Comparison of ENCODE assay signal across 31 mouse cellular contexts in genomic region chr7:72117376-72118077, GRCm38 (mm10).
A peak's percentile ranks its signal among the peaks of the same experiment; 100 is the strongest.
DNase-seq lines count a peak whose midpoint lies in the region; ATAC-seq lines count a peak whose summit lies in the region.
"Had no signal": no experiment of that assay in that cellular context is flagged by ENCODE, and none has a peak within 500 bp of the region (broad histone marks: within the 10 kb centered on the region; RNA-seq: fewer than 3 reads in every experiment).

No protein-coding gene starts in this region.

- no peaks in the 10 kb centered on the region for H3K4me1 ChIP-seq in heart, embryonic 11.5 days (ENCODE audit: control insufficient read depth, insufficient read depth, low read length)
- H3K4me1 ChIP-seq in kidney, embryonic 16.5 days (ENCODE audit: insufficient read depth, low read length), result no peaks in the 10 kb centered on the region
- no peaks in the 10 kb centered on the region for H3K4me1 ChIP-seq in stomach, embryonic 16.5 days (ENCODE audit: control insufficient read depth, insufficient read depth, low read length)
- H3K4me1 ChIP-seq: embryonic facial prominence, embryonic 13.5 days; hindbrain, embryonic 10.5 days; limb, embryonic 13.5 days; midbrain, embryonic 10.5 days; midbrain, embryonic 15.5 days; neural tube, embryonic 15.5 days had no signal

- intact Hi-C loops in heart, postnatal 25 days (cut with DNase I), result no loop called here

- no peak for ATAC-seq in heart, embryonic 11.5 days (replicated peaks; ENCODE audit: insufficient number of reproducible peaks, low FRiP score, low TSS enrichment)
- ATAC-seq in kidney, embryonic 16.5 days (ENCODE audit: low FRiP score, low TSS enrichment), result no peak
- ATAC-seq in stomach, embryonic 16.5 days (ENCODE audit: insufficient read depth, low FRiP score), result peak; percentile 63
- ATAC-seq: forebrain, embryonic 16.5 days; hindbrain, embryonic 16.5 days; midbrain, embryonic 15.5 days; Patski had no signal

- H3K27me3 ChIP-seq in heart, embryonic 11.5 days (ENCODE audit: control insufficient read depth, insufficient read depth, low read length), result no peaks in the 10 kb centered on the region
- no peaks in the 10 kb centered on the region for H3K27me3 ChIP-seq in kidney, embryonic 16.5 days (ENCODE audit: insufficient read depth, low read length)
- no peaks in the 10 kb centered on the region for H3K27me3 ChIP-seq in stomach, embryonic 16.5 days (ENCODE audit: control insufficient read depth, insufficient read depth, low read length)
- H3K27me3 ChIP-seq: embryonic facial prominence, embryonic 13.5 days; limb, embryonic 13.5 days; lung, embryonic 15.5 days; midbrain, embryonic 15.5 days; neural tube, embryonic 15.5 days; Patski had no signal

- 67% methylated on average over 4 of the region's 4 CpGs for WGBS in heart, embryonic 11.5 days (ENCODE audit: insufficient replicate concordance)
- 68% methylated on average over 4 of the region's 4 CpGs for WGBS in kidney, embryonic 16.5 days
- 54% methylated on average over 4 of the region's 4 CpGs for whole genome bisulfite sequencing in stomach, embryonic 16.5 days

- H3K4me3 ChIP-seq in heart, embryonic 11.5 days (ENCODE audit: low read depth, low read length), result no peak overlapping the region
- no peak overlapping the region for H3K4me3 ChIP-seq in kidney, embryonic 16.5 days (ENCODE audit: low read length)
- no peak overlapping the region for H3K4me3 ChIP-seq in stomach, embryonic 16.5 days (replicated peaks; ENCODE audit: low read length)
- H3K4me3 ChIP-seq: embryonic facial prominence, embryonic 13.5 days; erythroblast, embryonic 14.5 days; gastrocnemius, adult 2 months; hindbrain, embryonic 10.5 days; layer of hippocampus, adult 2 months; limb, embryonic 13.5 days; lung, embryonic 15.5 days; midbrain, embryonic 10.5 days; midbrain, embryonic 15.5 days; neural tube, embryonic 15.5 days had no signal

- no peaks in the 10 kb centered on the region for H3K36me3 ChIP-seq in heart, embryonic 11.5 days (ENCODE audit: control insufficient read depth, insufficient read depth, low read length)
- no peaks in the 10 kb centered on the region for H3K36me3 ChIP-seq in kidney, embryonic 16.5 days (ENCODE audit: insufficient read depth, low read length)
- no peaks in the 10 kb centered on the region for H3K36me3 ChIP-seq in stomach, embryonic 16.5 days (ENCODE audit: control insufficient read depth, insufficient read depth, low read length)
- H3K36me3 ChIP-seq: embryonic facial prominence, embryonic 13.5 days; hindbrain, embryonic 10.5 days; limb, embryonic 13.5 days; lung, embryonic 15.5 days; midbrain, embryonic 10.5 days; midbrain, embryonic 15.5 days; neural tube, embryonic 15.5 days had no signal

- no peak overlapping the region for H3K4me2 ChIP-seq in heart, embryonic 11.5 days
- no peak overlapping the region for H3K4me2 ChIP-seq in kidney, embryonic 16.5 days (replicated peaks; ENCODE audit: low read depth, low read length)
- H3K4me2 ChIP-seq in stomach, embryonic 16.5 days (ENCODE audit: low read depth, low read length), result no peak overlapping the region
- H3K4me2 ChIP-seq: embryonic facial prominence, embryonic 13.5 days; limb, embryonic 13.5 days; liver, embryonic 11.5 days; lung, embryonic 15.5 days; midbrain, embryonic 15.5 days; neural tube, embryonic 15.5 days had no signal

- no peak overlapping the region for H3K9ac ChIP-seq in heart, embryonic 11.5 days (ENCODE audit: low read depth, low read length)
- no peak overlapping the region for H3K9ac ChIP-seq in kidney, embryonic 16.5 days (replicated peaks; ENCODE audit: low read length)
- H3K9ac ChIP-seq in stomach, embryonic 16.5 days (ENCODE audit: low read length), result no peak overlapping the region
- H3K9ac ChIP-seq: embryonic facial prominence, embryonic 13.5 days; limb, embryonic 13.5 days; lung, embryonic 15.5 days; midbrain, embryonic 15.5 days; neural tube, embryonic 15.5 days had no signal

- no peaks in the 10 kb centered on the region for H3K9me3 ChIP-seq in heart, embryonic 11.5 days (replicated peaks; ENCODE audit: control insufficient read depth, low read length)
- H3K9me3 ChIP-seq in kidney, embryonic 16.5 days (ENCODE audit: low read length), result 0 out of 2 replicates have a peak, but pooled peaks cover 1% of the 10 kb centered on the region
- H3K9me3 ChIP-seq in stomach, embryonic 16.5 days (replicated peaks; ENCODE audit: control insufficient read depth, low read length), result no peaks in the 10 kb centered on the region
- H3K9me3 ChIP-seq: embryonic facial prominence, embryonic 13.5 days; hindbrain, embryonic 10.5 days; limb, embryonic 13.5 days; lung, embryonic 15.5 days; midbrain, embryonic 10.5 days; midbrain, embryonic 15.5 days; neural tube, embryonic 15.5 days had no signal

- no peak overlapping the region for H3K27ac ChIP-seq in heart, embryonic 11.5 days (ENCODE audit: low read depth, low read length)
- H3K27ac ChIP-seq in kidney, embryonic 16.5 days (ENCODE audit: low read length), result no peak overlapping the region
- H3K27ac ChIP-seq in stomach, embryonic 16.5 days (ENCODE audit: low read length), result no peak overlapping the region
- H3K27ac ChIP-seq: embryonic facial prominence, embryonic 13.5 days; gastrocnemius, adult 2 months; hindbrain, embryonic 10.5 days; layer of hippocampus, adult 2 months; limb, embryonic 13.5 days; lung, embryonic 15.5 days; midbrain, embryonic 10.5 days; midbrain, embryonic 15.5 days; neural tube, embryonic 15.5 days had no signal

- peak; percentile 22 to 29 for DNase-seq in heart, adult 18-20 months
- peak; percentile 7 for DNase-seq in kidney, postnatal 4 days
- peak; percentile 2 for DNase-seq in heart, postnatal 25 days (ENCODE audit: low spot score)
- DNase-seq in gastrocnemius, postnatal 4 days (ENCODE audit: low spot score in 2 of 2), result no peak
- DNase-seq: adrenal gland, postnatal 10 days; cerebellum, adult 11 months; cerebellum, adult 9-10 months; embryo, embryonic 11 days; gastrocnemius, adult 2 months; gastrocnemius, postnatal 36 days; kidney, adult 11 months; kidney, postnatal 25 days; right cerebral cortex, adult 18-20 months; right cerebral cortex, postnatal 4 days; thymus, postnatal 14 days had no signal

Comparison
In these comparisons a context has a peak if more than half of its experiments do, and no peak if none do; other contexts are left out.
1. DNase-seq: peak in heart, adult 18-20 months (2 of 2), kidney, postnatal 4 days (2 of 2) and heart, postnatal 25 days (single experiment); none in gastrocnemius, postnatal 4 days (0 of 2).